Mouse (Mus musculus): ENCODE data around the gene Bcam.

GRCm38 (mm10) chr7:19752652-19753051, 18.2 kb downstream of the Bcam start:
- TF ChIP-seq POLR2A (IDR thresholded peaks at IDR 0.05; ENCODE audit: insufficient read length, low read depth): no peak
- no peak for TF ChIP-seq CEBPB (IDR thresholded peaks at IDR 0.05; ENCODE audit: insufficient read depth, poor library complexity, severe bottlenecking)
- TF ChIP-seq MYOG (IDR thresholded peaks at IDR 0.05; ENCODE audit: control insufficient read depth in 1 of 3, insufficient read depth in 1 of 3, insufficient read length in 2 of 3, low read depth in 2 of 3): no peak
- no peak for TF ChIP-seq MYOD1 (IDR thresholded peaks at IDR 0.05; ENCODE audit: control insufficient read depth in 1 of 3, insufficient read length in 2 of 3, low read depth in 2 of 3)
- TF ChIP-seq USF1 (IDR thresholded peaks at IDR 0.05; ENCODE audit: low read depth): no peak
- no peak for TF ChIP-seq REST (IDR thresholded peaks at IDR 0.05; ENCODE audit: insufficient read depth, insufficient read length)
- TF ChIP-seq POLR2AphosphoS2 (IDR thresholded peaks at IDR 0.05; ENCODE audit: insufficient read length, low read depth): no peak
- no peak for TF ChIP-seq E2F4 (IDR thresholded peaks at IDR 0.05; ENCODE audit: insufficient read depth)
- TF ChIP-seq SRF (IDR thresholded peaks at IDR 0.05; ENCODE audit: control insufficient read depth, insufficient read length, low read depth): no peak
- no peak for TF ChIP-seq TCF12 (IDR thresholded peaks at IDR 0.05; ENCODE audit: insufficient read depth, poor library complexity, severe bottlenecking)
- TF ChIP-seq TCF3 (IDR thresholded peaks at IDR 0.05; ENCODE audit: insufficient read length, low read depth): no peak
